ENCODE assay signal across 28 mouse cellular contexts in genomic region chr15:11927742-11928141, GRCm38 (mm10). TPM values are rescaled to one million over a fixed set of nuclear protein-coding genes. Genes with fewer than 3 reads are reported as not detected.
"Had no signal": no experiment of that assay in that cellular context is flagged by ENCODE, and none has a peak within 500 bp of the region (broad histone marks: within the 10 kb centered on the region; RNA-seq: fewer than 3 reads in every experiment).

No protein-coding gene starts in this region.

- H3K4me3 ChIP-seq: embryonic facial prominence, embryonic 10.5 days; embryonic facial prominence, embryonic 12.5 days; embryonic facial prominence, embryonic 13.5 days; embryonic facial prominence, embryonic 15.5 days; erythroblast, embryonic 14.5 days; forebrain, embryonic 12.5 days; forebrain, embryonic 13.5 days; forebrain, embryonic 15.5 days; gastrocnemius, adult 2 months; heart, adult 2 months; heart, embryonic 10.5 days had no signal

- H3K4me2 ChIP-seq: embryonic facial prominence, embryonic 12.5 days; embryonic facial prominence, embryonic 13.5 days; embryonic facial prominence, embryonic 15.5 days; forebrain, embryonic 12.5 days; forebrain, embryonic 13.5 days; forebrain, embryonic 15.5 days; heart, embryonic 11.5 days had no signal

- H3K36me3 ChIP-seq: embryonic facial prominence, embryonic 10.5 days; embryonic facial prominence, embryonic 12.5 days; embryonic facial prominence, embryonic 13.5 days; embryonic facial prominence, embryonic 15.5 days; forebrain, embryonic 12.5 days; forebrain, embryonic 15.5 days; heart, embryonic 10.5 days had no signal

- H3K9me3 ChIP-seq: embryonic facial prominence, embryonic 10.5 days; embryonic facial prominence, embryonic 12.5 days; embryonic facial prominence, embryonic 13.5 days; embryonic facial prominence, embryonic 15.5 days; forebrain, embryonic 12.5 days; forebrain, embryonic 13.5 days; forebrain, embryonic 15.5 days; heart, embryonic 10.5 days had no signal

- DNase-seq: cerebellum, adult 9-11 months; cerebellum, postnatal 10 days; cerebellum, postnatal 14 days; cerebellum, postnatal 25 days; cerebellum, postnatal 36 days; embryo, embryonic 11 days; forebrain, postnatal 0 days; gastrocnemius, adult 2 months; gastrocnemius, postnatal 10 days; gastrocnemius, postnatal 14 days; gastrocnemius, postnatal 25 days; gastrocnemius, postnatal 36 days; heart, adult 11 months; heart, adult 18-20 months; heart, adult 2 months had no signal

- ATAC-seq: forebrain, embryonic 13.5 days; forebrain, embryonic 14.5 days; forebrain, embryonic 15.5 days; forebrain, embryonic 16.5 days; forebrain, postnatal 0 days had no signal

- H3K9ac ChIP-seq: embryonic facial prominence, embryonic 12.5 days; embryonic facial prominence, embryonic 13.5 days; embryonic facial prominence, embryonic 15.5 days; forebrain, embryonic 12.5 days; forebrain, embryonic 13.5 days; forebrain, embryonic 15.5 days; forebrain, postnatal 0 days had no signal

- H3K27ac ChIP-seq: embryonic facial prominence, embryonic 10.5 days; embryonic facial prominence, embryonic 12.5 days; embryonic facial prominence, embryonic 13.5 days; embryonic facial prominence, embryonic 15.5 days; forebrain, embryonic 12.5 days; forebrain, embryonic 13.5 days; forebrain, embryonic 15.5 days; gastrocnemius, adult 2 months; heart, adult 2 months; heart, embryonic 10.5 days had no signal

- H3K4me1 ChIP-seq: embryonic facial prominence, embryonic 10.5 days; embryonic facial prominence, embryonic 12.5 days; embryonic facial prominence, embryonic 13.5 days; embryonic facial prominence, embryonic 15.5 days; forebrain, embryonic 12.5 days; forebrain, embryonic 13.5 days; forebrain, embryonic 15.5 days; heart, embryonic 10.5 days had no signal

- H3K27me3 ChIP-seq: embryonic facial prominence, embryonic 12.5 days; embryonic facial prominence, embryonic 13.5 days; embryonic facial prominence, embryonic 15.5 days; forebrain, embryonic 12.5 days; forebrain, embryonic 13.5 days; forebrain, embryonic 15.5 days had no signal

RNA-seq across cellular contexts. Expression of gene Npr3, which starts 20.7 kb away (rescaled TPM):
- total RNA-seq: common myeloid progenitor, adult 5-6 weeks had no signal
- polyA plus RNA-seq: erythroblast, embryonic 14.5 days had no signal
